ENCODE assay signal across 25 mouse cellular contexts in genomic region chr19:24718021-24718420, GRCm38 (mm10). TPM values are rescaled to one million over a fixed set of nuclear protein-coding genes. Genes with fewer than 3 reads are reported as not detected.
DNase-seq lines count a peak whose midpoint lies in the region; TF ChIP-seq lines count a peak whose summit lies in the region.
"Had no signal": no experiment of that assay in that cellular context is flagged by ENCODE, and none has a peak within 500 bp of the region (broad histone marks: within the 10 kb centered on the region; RNA-seq: fewer than 3 reads in every experiment).

No protein-coding gene starts in this region.

- peaks cover 11% of the 10 kb centered on the region; the same call in 1 of the 2 replicates for H3K36me3 ChIP-seq in heart, embryonic 10.5 days
- H3K36me3 ChIP-seq: embryonic facial prominence, embryonic 10.5 days; embryonic facial prominence, embryonic 12.5 days; forebrain, embryonic 10.5 days; forebrain, embryonic 12.5 days; G1E had no signal

- no peaks in the 10 kb centered on the region for H3K27me3 ChIP-seq in heart, embryonic 10.5 days (ENCODE audit: insufficient read depth, poor library complexity, severe bottlenecking)
- H3K27me3 ChIP-seq: CH12.LX; embryonic facial prominence, embryonic 12.5 days; forebrain, embryonic 12.5 days; Patski had no signal

- 78% methylated on average over 1 of the region's 1 CpGs for WGBS in heart, embryonic 10.5 days

- no peaks in the 10 kb centered on the region for H3K4me1 ChIP-seq in heart, embryonic 10.5 days
- peaks cover 10% of the 10 kb centered on the region for H3K4me1 ChIP-seq in embryonic fibroblast, embryonic 13.5 days (ENCODE audit: control insufficient read depth, insufficient read depth, low read length)
- H3K4me1 ChIP-seq: embryonic facial prominence, embryonic 10.5 days; embryonic facial prominence, embryonic 12.5 days; forebrain, embryonic 10.5 days; forebrain, embryonic 12.5 days had no signal

- H3K27ac ChIP-seq in heart, embryonic 10.5 days: no peak overlapping the region
- 0 out of 2 replicates have a peak overlapping the region, but pooled peaks have one; percentile 4 for H3K27ac ChIP-seq in embryonic fibroblast, embryonic 13.5 days (ENCODE audit: insufficient read depth, low read length)
- H3K27ac ChIP-seq: embryonic facial prominence, embryonic 10.5 days; embryonic facial prominence, embryonic 12.5 days; forebrain, embryonic 10.5 days; forebrain, embryonic 12.5 days had no signal

- TF ChIP-seq CTCF in embryonic fibroblast, embryonic 13.5 days (IDR thresholded peaks at IDR 0.05; ENCODE audit: borderline replicate concordance, insufficient read depth, low read length): no peak

- TF ChIP-seq POLR2A in embryonic fibroblast, embryonic 13.5 days (IDR thresholded peaks at IDR 0.05; ENCODE audit: low read depth, low read length): no peak

- H3K9me3 ChIP-seq in heart, embryonic 10.5 days: no peaks in the 10 kb centered on the region
- H3K9me3 ChIP-seq: embryonic facial prominence, embryonic 10.5 days; embryonic facial prominence, embryonic 12.5 days; forebrain, embryonic 10.5 days; forebrain, embryonic 12.5 days; G1E had no signal

- no peak overlapping the region for H3K4me3 ChIP-seq in heart, embryonic 10.5 days
- no peak overlapping the region for H3K4me3 ChIP-seq in embryonic fibroblast, embryonic 13.5 days (ENCODE audit: insufficient read depth, low read length)
- H3K4me3 ChIP-seq: embryonic facial prominence, embryonic 10.5 days; embryonic facial prominence, embryonic 12.5 days; erythroblast, embryonic 14.5 days; forebrain, embryonic 10.5 days; forebrain, embryonic 12.5 days had no signal

- peak; percentile 31 for DNase-seq in heart, adult 11 months
- DNase-seq in heart, embryonic 10.5 days (ENCODE audit: low spot score): no peak
- DNase-seq in Muller cell, postnatal 12 days (ENCODE audit: inconsistent ontology term): peak; percentile 72
- no peak for DNase-seq in lung, adult 18-20 months
- DNase-seq in testis, postnatal 14 days (ENCODE audit: low spot score): no peak
- DNase-seq: adrenal gland, adult 8-10 months; adrenal gland, postnatal 14 days; adrenal gland, postnatal 36 days; B cell, adult 2 months; cerebellum, adult 11-12 months; cerebellum, adult 2 months; cerebellum, adult 9-10 months; cerebellum, postnatal 10 days; cerebellum, postnatal 25 days had no signal

RNA-seq across cellular contexts. Expression of gene Tmem252, which starts 44.2 kb away (rescaled TPM):
- 2.7 and 3.1 TPM in 2 replicates for polyA plus RNA-seq in heart, embryonic 10.5 days (2016; fragmentation: Nextera tagmentation; extraction: Ambion mirVana)
- not detected in 2 replicates for polyA plus RNA-seq in embryonic fibroblast, embryonic 13.5 days (2011; ENCODE audit: insufficient read length, low read depth, missing spikeins)
- polyA plus RNA-seq: activated CD4-positive, CD25-positive, alpha-beta regulatory T cell, adult 4 months; CD4-positive, CD25-positive, alpha-beta regulatory T cell, adult 4 months; erythroblast, embryonic 14.5 days; G1E had no signal

Comparison
In these comparisons a context has a peak if more than half of its experiments do, and no peak if none do; other contexts are left out.
1. DNase-seq: peak in heart, adult 11 months (single experiment) and Muller cell, postnatal 12 days (single experiment); none in heart, embryonic 10.5 days (single experiment), lung, adult 18-20 months (0 of 2) and testis, postnatal 14 days (single experiment).